Mouse (Mus musculus) liver, adult 2 months (tissue): ENCODE results near the gene Gm45844.
"Not testable (repeated sequence)": the region's sequence is repeated elsewhere in the genome, so short reads cannot be mapped to it uniquely, and the experiment has no call there.

Experiments
- CTCF ChIP-seq: fragments of 200-500 bp; IDR thresholded peaks from 2 replicates; pipeline ENCODE4 v1.5.1; 2011; ENCODE audit warnings: low read depth, low read length, control low read depth
- POLR2A ChIP-seq: fragments of 200-500 bp; IDR thresholded peaks from 2 replicates; pipeline ENCODE4 v1.6.1; 2011; ENCODE audit warnings: low read length, control low read depth; ENCODE audit not compliant: insufficient read depth; ENCODE audit errors: extremely low read depth

GRCm38 (mm10) chr7:7277556-7277955 is 533 bp downstream of the Gm45844 start:
- TF ChIP-seq CTCF, POLR2A: not testable (repeated sequence)
